In the genomic region with DNA sequence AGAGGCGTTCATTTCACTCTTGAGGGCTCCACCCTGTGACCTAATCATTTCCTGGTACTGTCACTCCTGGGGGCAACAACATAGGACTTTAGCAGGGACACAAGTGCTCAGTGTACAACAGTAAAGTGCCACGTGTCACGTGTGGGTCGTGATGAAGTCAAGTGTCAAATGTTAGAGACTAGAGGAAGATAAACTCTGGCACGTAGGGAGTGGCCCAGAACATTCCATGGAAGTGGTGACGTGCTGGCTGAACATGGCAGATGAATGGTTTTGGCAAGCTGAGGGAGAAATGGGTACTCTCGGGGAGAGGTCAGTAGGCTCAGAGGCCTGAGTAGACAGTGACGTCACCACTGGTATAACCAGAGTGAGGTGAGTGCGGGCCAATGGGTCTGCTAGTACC, we compare ENCODE assay signal across 30 mouse cellular contexts. TPM values are rescaled to one million over a fixed set of nuclear protein-coding genes. Genes with fewer than 3 reads are reported as not detected.
DNase-seq lines count a peak whose midpoint lies in the region; ATAC-seq and TF ChIP-seq lines count a peak whose summit lies in the region.
"Had no signal": no experiment of that assay in that cellular context is flagged by ENCODE, and none has a peak within 500 bp of the region (broad histone marks: within the 10 kb centered on the region; RNA-seq: fewer than 3 reads in every experiment).

No protein-coding gene starts in this region.

- no peak for TF ChIP-seq CTCF in gastrocnemius, adult 2 months (IDR thresholded peaks at IDR 0.05)
- TF ChIP-seq CTCF in kidney, adult 2 months (conservative IDR thresholded peaks at IDR 0.05; ENCODE audit: insufficient read depth, insufficient read length, low read depth, low read length), result no peak

- H3K9me3 ChIP-seq in heart, embryonic 16.5 days (replicated peaks; ENCODE audit: control insufficient read depth, low read length), result no peaks in the 10 kb centered on the region
- H3K9me3 ChIP-seq: embryonic facial prominence, embryonic 10.5 days; embryonic facial prominence, embryonic 15.5 days; forebrain, embryonic 12.5 days; liver, embryonic 15.5 days; lung, embryonic 15.5 days; neural tube, embryonic 12.5 days had no signal

- H3K27ac ChIP-seq in gastrocnemius, adult 2 months, result peak overlapping the region; percentile 54
- H3K27ac ChIP-seq in heart, embryonic 16.5 days (ENCODE audit: low read length), result no peak overlapping the region
- H3K27ac ChIP-seq in kidney, adult 2 months (ENCODE audit: insufficient read depth, low read depth, low read length), result no peak overlapping the region
- H3K27ac ChIP-seq: embryonic facial prominence, embryonic 15.5 days; forebrain, embryonic 12.5 days; hindbrain, embryonic 14.5 days; liver, embryonic 15.5 days; lung, embryonic 15.5 days; neural tube, embryonic 12.5 days had no signal

- H3K4me2 ChIP-seq in heart, embryonic 16.5 days (ENCODE audit: low read depth, low read length), result no peak overlapping the region
- H3K4me2 ChIP-seq: embryonic facial prominence, embryonic 15.5 days; forebrain, embryonic 12.5 days; hindbrain, embryonic 14.5 days; liver, embryonic 15.5 days; lung, embryonic 15.5 days; midbrain, embryonic 11.5 days; neural tube, embryonic 12.5 days had no signal

- whole genome bisulfite sequencing in heart, embryonic 16.5 days, result 33% methylated on average over 9 of the region's 9 CpGs
- WGBS in kidney, adult 2 months, result 72% methylated on average over 9 of the region's 9 CpGs

- no peak overlapping the region for H3K9ac ChIP-seq in heart, embryonic 16.5 days (ENCODE audit: low read length)
- H3K9ac ChIP-seq: embryonic facial prominence, embryonic 15.5 days; forebrain, embryonic 12.5 days; forebrain, postnatal 0 days; hindbrain, embryonic 14.5 days; liver, embryonic 15.5 days; lung, embryonic 15.5 days; neural tube, embryonic 12.5 days had no signal

- H3K27me3 ChIP-seq in heart, embryonic 16.5 days (ENCODE audit: control insufficient read depth, insufficient read depth, low read length), result no peaks in the 10 kb centered on the region
- H3K27me3 ChIP-seq in kidney, adult 2 months (replicated peaks; ENCODE audit: control insufficient read depth, insufficient read depth, low read length), result no peaks in the 10 kb centered on the region
- H3K27me3 ChIP-seq: embryonic facial prominence, embryonic 15.5 days; forebrain, embryonic 12.5 days; liver, embryonic 15.5 days; lung, embryonic 15.5 days; neural tube, embryonic 12.5 days had no signal

- DNase-seq in gastrocnemius, adult 2 months, result no peak
- no peak for DNase-seq in gastrocnemius, adult 18-20 months (ENCODE audit: low spot score)
- no peak for DNase-seq in heart, postnatal 4 days
- peak; percentile 38 for DNase-seq in kidney, adult 2 months
- no peak for DNase-seq in kidney, adult 9 months
- DNase-seq in liver, result no peak
- DNase-seq: adrenal gland, postnatal 14 days; cerebellum, adult 18-20 months; cerebellum, postnatal 14 days; forebrain, postnatal 0 days; gastrocnemius, postnatal 14 days; heart, postnatal 10 days; kidney, adult 8-10 months; kidney, postnatal 14 days; lung, postnatal 36 days; right cerebral cortex, adult 18-20 months; spleen, adult 18-20 months; thymus, adult 18-20 months; thymus, postnatal 25 days had no signal

- no peak for TF ChIP-seq POLR2A in kidney, adult 2 months (IDR thresholded peaks at IDR 0.05; ENCODE audit: low read depth, low read length)

- H3K4me3 ChIP-seq in gastrocnemius, adult 2 months, result no peak overlapping the region
- H3K4me3 ChIP-seq in heart, embryonic 16.5 days (ENCODE audit: low read length), result no peak overlapping the region
- H3K4me3 ChIP-seq in kidney, adult 2 months (ENCODE audit: insufficient read depth, low read depth, low read length), result no peak overlapping the region
- H3K4me3 ChIP-seq: embryonic facial prominence, embryonic 10.5 days; embryonic facial prominence, embryonic 15.5 days; forebrain, embryonic 12.5 days; liver, embryonic 15.5 days; lung, embryonic 15.5 days; myocyte; neural tube, embryonic 12.5 days had no signal

- intact Hi-C loops in gastrocnemius, adult 2 months (cut with DNase I), result no loop called here

- no peaks in the 10 kb centered on the region for H3K36me3 ChIP-seq in heart, embryonic 16.5 days (ENCODE audit: control insufficient read depth, insufficient read depth)
- H3K36me3 ChIP-seq in kidney, adult 2 months (ENCODE audit: control insufficient read depth, insufficient read depth, low read length), result no peaks in the 10 kb centered on the region
- H3K36me3 ChIP-seq: embryonic facial prominence, embryonic 10.5 days; embryonic facial prominence, embryonic 15.5 days; forebrain, embryonic 12.5 days; G1E; liver, embryonic 15.5 days; lung, embryonic 15.5 days; neural tube, embryonic 12.5 days had no signal

- H3K4me1 ChIP-seq in heart, embryonic 16.5 days (ENCODE audit: control insufficient read depth, insufficient read depth, low read length), result peaks cover 16% of the 10 kb centered on the region
- peaks cover 3% of the 10 kb centered on the region; the same call in 1 of the 2 replicates for H3K4me1 ChIP-seq in kidney, adult 2 months (ENCODE audit: control insufficient read depth, insufficient read depth, low read length)
- H3K4me1 ChIP-seq: embryonic facial prominence, embryonic 15.5 days; forebrain, embryonic 12.5 days; liver, embryonic 15.5 days; neural tube, embryonic 12.5 days had no signal

- peak; percentile 55 for ATAC-seq in heart, embryonic 16.5 days (replicated peaks; ENCODE audit: extremely low read depth, insufficient read depth, low FRiP score)
- ATAC-seq: forebrain, postnatal 0 days had no signal

RNA-seq across cellular contexts. Expression of a gene that starts 45.7 kb away (rescaled TPM):
- 1 to 10 TPM; 1.0 to 1.3 TPM for total RNA-seq in gastrocnemius, adult 2 months (2021)
- total RNA-seq in gastrocnemius, adult 18-20 months (2021), result under 1 TPM; 0.69 to 0.73 TPM
- polyA plus RNA-seq in heart, embryonic 16.5 days (2015; fragmentation: Nextera tagmentation; extraction: Ambion mirVana), result 5.4 and 5.5 TPM in 2 replicates
- total RNA-seq in heart, postnatal 4 days (2021), result 1 to 10 TPM; 5.4 to 6.2 TPM
- polyA plus RNA-seq in kidney, adult 2 months (2012; rRNA removed), result 22.8 and 24.8 TPM in 2 replicates
- polyA plus RNA-seq: G1E had no signal
